Mouse (Mus musculus): Measurements from ENCODE around the gene Klf13.

- TF ChIP-seq CTCF (IDR thresholded peaks at IDR 0.05; ENCODE audit: extremely low read depth, insufficient read depth, low read length), result no peak
- TF ChIP-seq POLR2A (IDR thresholded peaks at IDR 0.05; ENCODE audit: extremely low read depth, insufficient read depth, low read length), result no peak
Measured at GRCm38 (mm10) chr7:63947514-63948487, 9.1 kb upstream of the Klf13 start.
